Mouse (Mus musculus): ENCODE data around the gene Rnf4. TPM values are rescaled to one million over a fixed set of nuclear protein-coding genes. Genes with fewer than 3 reads are reported as not detected.

The Rnf4 gene
- polyA plus RNA-seq, 1 experiment from 2014 or later: 85.2 TPM

- peak; percentile 98 for DNase-seq (ENCODE audit: low spot score)
Observed at GRCm38 (mm10) chr5:34369341-34370021, 33.4 kb downstream of the Rnf4 start, which contains the start of gene Fam193a. Fam193a (plus strand) TSS chr5:34369933.

GRCm38 (mm10) chr5:34370022-34370823, 34.1 kb downstream of the Rnf4 start:
- Histone ChIP-seq H3K4me2 (replicated peaks; ENCODE audit: low read depth) (peak overlapping the region; percentile 73), H3K27me3 (ENCODE audit: control insufficient read depth, insufficient read depth, low read length) (no peaks in the 10 kb centered on the region), H3K4me1 (replicated peaks; ENCODE audit: control insufficient read depth, insufficient read depth) (no peaks in the 10 kb centered on the region; the same call in 1 of the 2 replicates), H3K27ac (replicated peaks) (peak overlapping the region; percentile 82), H3K9me3 (ENCODE audit: control insufficient read depth, low read length) (no peaks in the 10 kb centered on the region), H3K36me3 (ENCODE audit: control insufficient read depth, insufficient read depth, low read length) (no peaks in the 10 kb centered on the region), H3K4me3 (ENCODE audit: low read depth, low read length) (peak overlapping the region; percentile 79), H3K9ac (ENCODE audit: low read length) (peak overlapping the region; percentile 94)
- ATAC-seq (ENCODE audit: low FRiP score, low TSS enrichment) (peak; percentile 8; the same call in 1 of the 2 replicates), DNase-seq (ENCODE audit: low spot score) (peak; percentile 42)
- no peak for TF ChIP-seq EP300 (optimal IDR thresholded peaks at IDR 0.05)
- TF ChIP-seq CTCF (IDR thresholded peaks at IDR 0.05; ENCODE audit: low read depth): no peak
- WGBS: 1% methylated on average over 40 of the region's 114 CpGs

More at GRCm38 (mm10) chr5:34369341-34370021, 33.4 kb downstream of the Rnf4 start, which contains the start of gene Fam193a:
- peak; percentile 100 for ATAC-seq (ENCODE audit: low FRiP score, low TSS enrichment)
- H3K4me3 ChIP-seq (ENCODE audit: low read depth, low read length): peak within 1 kb of the TSS; percentile 79
- no peaks in the 10 kb centered on the region for H3K27me3 ChIP-seq (ENCODE audit: control insufficient read depth, insufficient read depth, low read length)
- H3K9me3 ChIP-seq (ENCODE audit: control insufficient read depth, low read length): no peaks in the 10 kb centered on the region
- H3K36me3 ChIP-seq (ENCODE audit: control insufficient read depth, insufficient read depth, low read length): 0 out of 2 replicates have a peak, but pooled peaks cover 2% of the 10 kb centered on the region
- peak within 1 kb of the TSS; percentile 75 for H3K4me2 ChIP-seq (replicated peaks; ENCODE audit: low read depth)
- H3K4me1 ChIP-seq (replicated peaks; ENCODE audit: control insufficient read depth, insufficient read depth): no peaks in the 10 kb centered on the region; the same call in 1 of the 2 replicates
- peak within 1 kb of the TSS; percentile 82 for H3K27ac ChIP-seq (replicated peaks)
- no peak for TF ChIP-seq CTCF (IDR thresholded peaks at IDR 0.05; ENCODE audit: low read depth)
- TF ChIP-seq EP300 (optimal IDR thresholded peaks at IDR 0.05): no peak
- under 1% methylated on average over 56 of the region's 64 CpGs for WGBS
- H3K9ac ChIP-seq (ENCODE audit: low read length): peak within 1 kb of the TSS; percentile 94

GRCm38 (mm10) chr5:34370840-34371239, 34.8 kb downstream of the Rnf4 start:
- Histone ChIP-seq H3K9me3 (ENCODE audit: control insufficient read depth, low read length) (no peaks in the 10 kb centered on the region), H3K9ac (ENCODE audit: low read length) (peak overlapping the region; percentile 94), H3K27me3 (ENCODE audit: control insufficient read depth, insufficient read depth, low read length) (no peaks in the 10 kb centered on the region), H3K36me3 (ENCODE audit: control insufficient read depth, insufficient read depth, low read length) (no peaks in the 10 kb centered on the region), H3K4me3 (ENCODE audit: low read depth, low read length) (peak overlapping the region; percentile 79), H3K27ac (replicated peaks) (no peak overlapping the region), H3K4me2 (replicated peaks; ENCODE audit: low read depth) (peak overlapping the region; percentile 73), H3K4me1 (replicated peaks; ENCODE audit: control insufficient read depth, insufficient read depth) (no peaks in the 10 kb centered on the region; the same call in 1 of the 2 replicates)
- TF ChIP-seq CTCF (IDR thresholded peaks at IDR 0.05; ENCODE audit: low read depth): no peak
- no peak for TF ChIP-seq EP300 (optimal IDR thresholded peaks at IDR 0.05)
- ATAC-seq (ENCODE audit: low FRiP score, low TSS enrichment) (no peak), DNase-seq (ENCODE audit: low spot score) (no peak)
- 22% methylated on average over 8 of the region's 8 CpGs for WGBS

- no peak overlapping the region for H3K27ac ChIP-seq (replicated peaks)
Observed at GRCm38 (mm10) chr5:34372141-34372540, 36.1 kb downstream of the Rnf4 start.

GRCm38 (mm10) chr5:34372541-34372940, 36.5 kb downstream of the Rnf4 start:
- no peak overlapping the region for H3K27ac ChIP-seq (replicated peaks)
- ATAC-seq (ENCODE audit: low FRiP score, low TSS enrichment) (no peak), DNase-seq (ENCODE audit: low spot score) (no peak)
- H3K36me3 ChIP-seq (ENCODE audit: control insufficient read depth, insufficient read depth, low read length): no peaks in the 10 kb centered on the region
- H3K4me1 ChIP-seq (replicated peaks; ENCODE audit: control insufficient read depth, insufficient read depth): no peaks in the 10 kb centered on the region; the same call in 1 of the 2 replicates
- no peak overlapping the region for H3K9ac ChIP-seq (ENCODE audit: low read length)
- H3K4me3 ChIP-seq (ENCODE audit: low read depth, low read length): no peak overlapping the region
- TF ChIP-seq EP300 (optimal IDR thresholded peaks at IDR 0.05) (no peak), CTCF (IDR thresholded peaks at IDR 0.05; ENCODE audit: low read depth) (no peak)
- H3K9me3 ChIP-seq (ENCODE audit: control insufficient read depth, low read length): no peaks in the 10 kb centered on the region
- no peaks in the 10 kb centered on the region for H3K27me3 ChIP-seq (ENCODE audit: control insufficient read depth, insufficient read depth, low read length)
- no peak overlapping the region for H3K4me2 ChIP-seq (replicated peaks; ENCODE audit: low read depth)

More at GRCm38 (mm10) chr5:34372141-34372540, 36.1 kb downstream of the Rnf4 start:
- Histone ChIP-seq H3K27me3 (ENCODE audit: control insufficient read depth, insufficient read depth, low read length) (no peaks in the 10 kb centered on the region), H3K9me3 (ENCODE audit: control insufficient read depth, low read length) (no peaks in the 10 kb centered on the region), H3K9ac (ENCODE audit: low read length) (no peak overlapping the region), H3K4me2 (replicated peaks; ENCODE audit: low read depth) (no peak overlapping the region), H3K4me1 (replicated peaks; ENCODE audit: control insufficient read depth, insufficient read depth) (no peaks in the 10 kb centered on the region; the same call in 1 of the 2 replicates), H3K36me3 (ENCODE audit: control insufficient read depth, insufficient read depth, low read length) (no peaks in the 10 kb centered on the region), H3K4me3 (ENCODE audit: low read depth, low read length) (no peak overlapping the region)
- DNase-seq (ENCODE audit: low spot score) (no peak), ATAC-seq (ENCODE audit: low FRiP score, low TSS enrichment) (no peak)
- TF ChIP-seq EP300 (optimal IDR thresholded peaks at IDR 0.05): no peak
- TF ChIP-seq CTCF (IDR thresholded peaks at IDR 0.05; ENCODE audit: low read depth): no peak
